Mouse (Mus musculus) megakaryocyte-erythroid progenitor cell, adult 5-6 weeks (primary cell): ENCODE measurements around the gene Mtr. TPM values are rescaled to one million over a fixed set of nuclear protein-coding genes. Genes with fewer than 3 reads are reported as not detected.
"Not testable (repeated sequence)": the region's sequence is repeated elsewhere in the genome, so short reads cannot be mapped to it uniquely, and the experiment has no call there.

ENCODE experiments used
- ATAC-seq: replicated peaks from 2 replicates; pipeline ENCODE4 v1.8.0; 2016; ENCODE audit warnings: mild to moderate bottlenecking, inconsistent platforms; ENCODE audit not compliant: severe bottlenecking, poor library complexity, low FRiP score, low TSS enrichment
- total RNA-seq, 2 experiments: library from RNA; stranded (forward) in 1 of 2; stranded (reverse) in 1 of 2; fragments of 200-1000, 215-1000 nt in 1 of 2; fragments of >200 nt in 1 of 2; fragmentation: Nextera tagmentation in 1 of 2; gene quantifications; 2 replicates each; pipeline ENCODE4 v1.2.3; 2014 to 2017

The Mtr gene
- total RNA-seq, 2 experiments from 2014 or later = 40.7 to 44.9 TPM

GRCm38 (mm10) chr13:12167276-12167675, 90.6 kb downstream of the Mtr start:
- no peak for ATAC-seq

GRCm38 (mm10) chr13:12166386-12166785, 91.5 kb downstream of the Mtr start:
- ATAC-seq = no peak

DNA sequence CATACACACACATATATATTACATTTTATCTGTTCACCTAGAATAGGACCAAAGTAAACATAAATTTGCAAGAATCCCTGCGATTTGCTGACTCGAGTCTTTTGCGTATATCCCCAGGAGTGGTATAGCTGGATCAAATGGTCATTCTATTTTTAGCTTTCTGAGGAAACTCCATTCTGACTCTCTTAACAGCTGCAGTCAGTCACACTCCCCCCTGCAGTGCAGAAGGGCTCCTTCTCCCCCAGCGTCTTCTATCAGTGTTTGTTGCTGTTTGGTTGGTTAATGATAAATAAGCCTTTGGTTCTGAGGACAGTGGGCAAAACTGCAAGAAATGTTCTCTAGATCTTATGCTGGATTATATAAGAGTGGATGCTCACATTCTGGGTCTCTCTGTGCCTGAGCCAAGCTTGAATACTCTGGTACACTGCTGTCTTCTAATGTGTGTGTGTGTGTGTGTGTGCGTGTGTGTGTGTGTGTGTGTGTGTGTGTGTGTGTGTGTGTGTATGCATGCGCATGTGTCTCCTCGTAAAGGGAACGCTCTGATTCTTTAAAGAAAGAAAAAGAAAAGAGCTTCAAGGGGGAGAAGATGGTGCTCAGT, 92.4 kb downstream of the Mtr start:
- no peak for ATAC-seq

- ATAC-seq = no peak
Observed at GRCm38 (mm10) chr13:12162457-12162856, 95.5 kb downstream of the Mtr start.

GRCm38 (mm10) chr13:12160121-12160475, 97.8 kb downstream of the Mtr start:
- no peak for ATAC-seq

DNA sequence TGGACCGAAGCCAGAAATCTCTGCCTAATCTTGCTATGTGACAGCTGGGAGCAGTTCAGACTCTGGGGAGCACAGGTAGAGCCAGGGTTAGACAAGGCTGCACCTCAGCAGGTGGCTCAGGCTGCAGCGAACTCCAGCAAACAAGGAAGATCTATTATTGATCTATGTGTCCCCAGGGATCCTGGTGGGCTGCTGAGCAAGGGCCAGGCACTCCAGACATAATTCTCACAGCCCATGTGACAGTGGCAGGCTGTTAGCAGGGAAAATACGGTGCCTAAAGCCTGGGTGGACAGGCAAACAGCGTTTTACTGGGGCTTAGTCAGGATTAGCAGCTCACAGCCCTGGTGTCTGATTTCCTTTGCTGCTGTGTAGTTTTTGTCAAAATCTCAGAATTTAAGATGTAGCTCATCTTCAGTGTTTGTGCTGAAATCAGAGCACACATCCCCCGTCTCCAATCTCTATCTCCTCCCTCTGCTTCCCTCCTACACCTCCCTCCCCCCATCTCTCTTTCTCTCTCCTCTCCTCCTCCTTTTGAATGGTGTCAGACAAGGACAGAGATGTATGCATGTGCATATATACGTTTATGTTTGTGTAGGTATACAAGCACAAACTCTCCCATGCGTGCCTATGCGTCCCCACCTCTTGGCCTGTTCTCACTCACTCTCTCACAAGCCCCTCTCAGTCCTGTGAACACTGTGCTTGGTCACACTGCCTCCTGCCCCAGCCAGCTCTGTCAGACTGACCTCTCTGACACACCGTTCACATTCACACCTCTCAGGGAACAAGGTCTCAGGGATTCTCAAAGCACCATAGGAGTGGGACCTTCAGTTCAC, 98.4 kb downstream of the Mtr start:
- no peak for ATAC-seq

GRCm38 (mm10) chr13:12153922-12154321, 104.0 kb downstream of the Mtr start:
- no peak for ATAC-seq

GRCm38 (mm10) chr13:12146918-12147507, 110.9 kb downstream of the Mtr start:
- ATAC-seq = no peak

- no peak for ATAC-seq
Observed at GRCm38 (mm10) chr13:12146402-12146801, 111.5 kb downstream of the Mtr start.

DNA sequence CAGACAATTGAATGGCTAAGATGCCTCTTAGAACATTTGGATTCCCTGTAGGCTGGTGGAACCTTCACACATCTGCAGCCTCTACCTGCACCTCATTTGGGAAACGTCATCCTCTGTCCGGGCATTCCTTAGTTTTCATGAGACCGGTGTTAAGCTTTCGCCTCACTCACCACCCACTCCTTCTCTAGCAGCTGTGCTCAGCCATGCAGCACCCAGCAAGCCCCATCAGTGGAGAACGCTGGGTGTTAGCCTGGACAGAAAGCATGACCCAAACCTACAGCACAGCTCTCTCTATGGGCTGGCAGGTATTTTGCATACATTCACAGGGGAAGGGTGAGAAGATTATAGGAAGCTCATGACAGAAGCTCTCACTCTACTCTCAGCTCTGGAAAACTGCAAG, 114.6 kb downstream of the Mtr start:
- no peak for ATAC-seq

- ATAC-seq = not testable (repeated sequence)
Observed at GRCm38 (mm10) chr13:12136461-12136860, 121.5 kb downstream of the Mtr start.

- no peak for ATAC-seq
Observed at GRCm38 (mm10) chr13:12133549-12133948, 124.4 kb downstream of the Mtr start.

Other genes with a start within 250 kb of the Mtr start
- gene Ryr2, start 151.2 kb downstream of the Mtr start, total RNA-seq (2014; fragmentation: Nextera tagmentation) = not detected in 2 replicates
- gene Ryr2, start 151.2 kb downstream of the Mtr start, total RNA-seq (2017) = not detected in 2 replicates
- gene Actn2, start 82.6 kb upstream of the Mtr start, total RNA-seq (2014; fragmentation: Nextera tagmentation) = not detected in 2 replicates
- not detected in 2 replicates for gene Actn2, start 82.6 kb upstream of the Mtr start, total RNA-seq (2017)
- gene Heatr1, start 136.9 kb upstream of the Mtr start, total RNA-seq (2014; fragmentation: Nextera tagmentation) = 69.9 and 127 TPM in 2 replicates
- gene Heatr1, start 136.9 kb upstream of the Mtr start, total RNA-seq (2017) = 129 and 130 TPM in 2 replicates
- 23.0 and 39.7 TPM in 2 replicates for gene Lgals8, start 206.8 kb upstream of the Mtr start, total RNA-seq (2014; fragmentation: Nextera tagmentation)
- 21.7 and 50.3 TPM in 2 replicates for gene Lgals8, start 206.8 kb upstream of the Mtr start, total RNA-seq (2017)